Comparison of ENCODE assay signal across 9 mouse cellular contexts in the genomic region with DNA sequence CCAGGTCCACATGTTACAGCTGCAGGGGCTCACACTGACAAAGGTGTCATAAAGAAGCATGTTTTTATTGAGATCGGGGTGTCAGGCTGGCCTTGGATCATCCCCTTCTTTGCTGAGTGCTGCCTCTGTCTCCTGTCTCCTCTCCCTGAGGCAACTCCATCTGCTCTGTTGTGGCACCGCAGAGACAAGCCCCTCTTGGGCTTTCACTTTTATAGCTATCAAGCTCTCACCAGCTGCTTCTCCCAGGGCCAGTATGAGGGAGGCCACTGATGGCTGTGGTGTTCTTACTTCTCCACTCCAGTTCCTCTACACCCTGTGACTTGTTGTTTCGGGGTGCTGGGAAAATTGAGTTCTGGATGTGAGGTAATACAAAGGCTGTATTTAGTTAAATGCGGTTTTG. TPM values are rescaled to one million over a fixed set of nuclear protein-coding genes. Genes with fewer than 3 reads are reported as not detected.
A peak's percentile ranks its signal among the peaks of the same experiment; 100 is the strongest.
DNase-seq lines count a peak whose midpoint lies in the region; ATAC-seq lines count a peak whose summit lies in the region.
"Had no signal": no experiment of that assay in that cellular context is flagged by ENCODE, and none has a peak within 500 bp of the region (broad histone marks: within the 10 kb centered on the region; RNA-seq: fewer than 3 reads in every experiment).

No protein-coding gene starts in this region.

- WGBS in kidney, embryonic 16.5 days: 29% methylated on average over 4 of the region's 4 CpGs
- WGBS in embryonic facial prominence, embryonic 15.5 days: 35% methylated on average over 4 of the region's 4 CpGs
- 33% methylated on average over 4 of the region's 4 CpGs for WGBS in intestine, embryonic 16.5 days

- no peak overlapping the region for H3K4me3 ChIP-seq in kidney, embryonic 16.5 days (ENCODE audit: low read length)
- 0 out of 2 replicates have a peak overlapping the region, but pooled peaks have one; percentile 1 for H3K4me3 ChIP-seq in embryonic facial prominence, embryonic 15.5 days (replicated peaks)
- no peak overlapping the region for H3K4me3 ChIP-seq in intestine, embryonic 16.5 days (ENCODE audit: low read length)

- DNase-seq in kidney, adult 18-20 months: no peak
- peak; percentile 24 to 27 for DNase-seq in monocyte, adult 2 months (ENCODE audit: low read depth in 1 of 2, low spot score in 2 of 2)
- DNase-seq in urinary bladder, postnatal 10 days (ENCODE audit: low spot score): no peak
- DNase-seq in ovary, postnatal 10 days (ENCODE audit: low spot score): no peak
- no peak for DNase-seq in gastrocnemius, postnatal 10 days
- DNase-seq: right cerebral cortex, postnatal 14 days had no signal

- no peaks in the 10 kb centered on the region for H3K27me3 ChIP-seq in kidney, embryonic 16.5 days (ENCODE audit: insufficient read depth, low read length)
- no peaks in the 10 kb centered on the region for H3K27me3 ChIP-seq in embryonic facial prominence, embryonic 15.5 days
- no peaks in the 10 kb centered on the region for H3K27me3 ChIP-seq in intestine, embryonic 16.5 days (replicated peaks; ENCODE audit: control insufficient read depth, insufficient read depth, low read length)

- H3K36me3 ChIP-seq in kidney, embryonic 16.5 days (ENCODE audit: insufficient read depth, low read length): no peaks in the 10 kb centered on the region
- no peaks in the 10 kb centered on the region for H3K36me3 ChIP-seq in embryonic facial prominence, embryonic 15.5 days
- no peaks in the 10 kb centered on the region for H3K36me3 ChIP-seq in intestine, embryonic 16.5 days (ENCODE audit: control insufficient read depth, insufficient read depth, low read length)

- H3K9me3 ChIP-seq in kidney, embryonic 16.5 days (ENCODE audit: low read length): no peaks in the 10 kb centered on the region
- no peaks in the 10 kb centered on the region for H3K9me3 ChIP-seq in embryonic facial prominence, embryonic 15.5 days (replicated peaks)
- no peaks in the 10 kb centered on the region for H3K9me3 ChIP-seq in intestine, embryonic 16.5 days (ENCODE audit: control insufficient read depth, low read length)

- peak overlapping the region; percentile 92 for H3K27ac ChIP-seq in kidney, embryonic 16.5 days (ENCODE audit: low read length)
- peak overlapping the region; percentile 76 for H3K27ac ChIP-seq in embryonic facial prominence, embryonic 15.5 days (replicated peaks)
- peak overlapping the region; percentile 78 for H3K27ac ChIP-seq in intestine, embryonic 16.5 days (ENCODE audit: low read length)

- H3K9ac ChIP-seq in kidney, embryonic 16.5 days (replicated peaks; ENCODE audit: low read length): 0 out of 2 replicates have a peak overlapping the region, but pooled peaks have one; percentile 4
- no peak overlapping the region for H3K9ac ChIP-seq in embryonic facial prominence, embryonic 15.5 days
- peak overlapping the region; percentile 57 for H3K9ac ChIP-seq in intestine, embryonic 16.5 days (ENCODE audit: low read depth, low read length)

- no peak for ATAC-seq in kidney, embryonic 16.5 days (ENCODE audit: low FRiP score, low TSS enrichment)
- ATAC-seq in embryonic facial prominence, embryonic 15.5 days (ENCODE audit: insufficient number of reproducible peaks, low FRiP score, low TSS enrichment, low read depth): no peak
- 0 out of 2 replicates have a peak, but pooled peaks have one; percentile 22 for ATAC-seq in intestine, embryonic 16.5 days

- peaks cover 61% of the 10 kb centered on the region for H3K4me1 ChIP-seq in kidney, embryonic 16.5 days (ENCODE audit: insufficient read depth, low read length)
- peaks cover 74% of the 10 kb centered on the region for H3K4me1 ChIP-seq in embryonic facial prominence, embryonic 15.5 days
- H3K4me1 ChIP-seq in intestine, embryonic 16.5 days (ENCODE audit: control insufficient read depth, insufficient read depth, low read length): peaks cover 62% of the 10 kb centered on the region

- peak overlapping the region; percentile 31 for H3K4me2 ChIP-seq in kidney, embryonic 16.5 days (replicated peaks; ENCODE audit: low read depth, low read length)
- H3K4me2 ChIP-seq in embryonic facial prominence, embryonic 15.5 days (replicated peaks): peak overlapping the region; percentile 12; the same call in 1 of the 2 replicates
- H3K4me2 ChIP-seq in intestine, embryonic 16.5 days (ENCODE audit: low read depth, low read length): peak overlapping the region; percentile 27

RNA-seq across cellular contexts. Expression of a gene that starts 41.3 kb away (rescaled TPM):
- 0.09 TPM in 1 of 2 replicates, not detected in the other for polyA plus RNA-seq in kidney, embryonic 16.5 days (2015; fragmentation: Nextera tagmentation; extraction: Ambion mirVana)
- polyA plus RNA-seq in embryonic facial prominence, embryonic 15.5 days (2015; fragmentation: Nextera tagmentation; extraction: Ambion mirVana): 0.07 TPM in 1 of 2 replicates, not detected in the other
- 0.07 TPM in 1 of 2 replicates, not detected in the other for polyA plus RNA-seq in intestine, embryonic 16.5 days (2015; fragmentation: Nextera tagmentation; extraction: Ambion mirVana)
- not detected for total RNA-seq in gastrocnemius, postnatal 10 days (2021)

Comparison
In these comparisons a context has a peak if more than half of its experiments do, and no peak if none do; other contexts are left out.
1. DNase-seq: peak in monocyte, adult 2 months (2 of 2); none in kidney, adult 18-20 months (single experiment), urinary bladder, postnatal 10 days (single experiment), ovary, postnatal 10 days (single experiment) and gastrocnemius, postnatal 10 days (single experiment).
2. Peak in every context shown above with its lines, with median percentiles within 50 percentile points of each other: H3K27ac ChIP-seq and H3K4me2 ChIP-seq.